Mouse (Mus musculus): ENCODE data around the gene Btbd35f17.
"Not testable (repeated sequence)": the region's sequence is repeated elsewhere in the genome, so short reads cannot be mapped to it uniquely, and the experiment has no call there.

The Btbd35f17 gene

DNA sequence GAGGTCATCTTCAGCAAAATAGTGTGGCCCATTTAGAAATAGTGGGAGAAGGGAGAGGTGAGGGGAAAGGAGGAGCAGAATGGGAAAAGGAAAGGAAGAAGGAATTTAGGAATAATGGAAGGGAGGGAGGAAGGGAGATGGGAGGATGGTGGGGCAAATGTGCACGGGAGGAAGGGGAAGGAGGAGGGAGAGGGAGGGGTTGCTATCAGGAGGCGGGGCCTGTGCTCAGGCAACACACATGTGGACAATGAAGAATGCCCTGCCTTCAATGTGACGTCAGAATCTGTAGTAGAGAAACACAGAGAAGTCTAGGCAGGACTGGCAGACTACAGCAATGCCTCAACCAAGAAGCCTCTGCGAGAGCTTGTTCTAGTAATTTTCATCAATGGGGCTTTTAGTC, at the start of gene Btbd35f17:
Btbd35f17 (plus strand) TSS at position 301 of the 400 bp plus-strand sequence.
- H3K9me3 ChIP-seq (ENCODE audit: low read length); H3K36me3 ChIP-seq (ENCODE audit: insufficient read depth, low read length); H3K4me3 ChIP-seq (replicated peaks; ENCODE audit: low read length); H3K27me3 ChIP-seq (ENCODE audit: insufficient read depth, low read length); H3K4me1 ChIP-seq (replicated peaks; ENCODE audit: low read depth, low read length): not testable (repeated sequence)

All from E14TG2a.4 (cell line).